Mouse (Mus musculus) spleen, postnatal 0 days (tissue): Measurements from ENCODE around the gene Sh3gl1. TPM values are rescaled to one million over a fixed set of nuclear protein-coding genes. Genes with fewer than 3 reads are reported as not detected.

Source experiments
- polyA plus RNA-seq: library from polyadenylated mRNA; unstranded; fragments of >200 nt; fragmentation: Nextera tagmentation; extraction: Ambion mirVana; gene quantifications from 2 replicates; pipeline ENCODE4 v1.2.1, GENCODE M21; 2015

Gene Sh3gl1
- polyA plus RNA-seq: 44.3 and 51.0 TPM in 2 replicates

GRCm38 (mm10) chr17:56036176-56036900, at the start of gene Sh3gl1:
Gene Sh3gl1, minus strand, starts transcription at chr17:56036635.

GRCm38 (mm10) chr17:56078880-56079795, 42.7 kb upstream of the Sh3gl1 start, which contains the start of gene Hdgfl2:
Gene Hdgfl2, plus strand, starts transcription at chr17:56079634.

GRCm38 (mm10) chr17:56074827-56075208, 38.4 kb upstream of the Sh3gl1 start, which contains the start of gene Ubxn6:
Gene Ubxn6, minus strand, starts transcription at chr17:56075028.

GRCm38 (mm10) chr17:56040030-56040856, 3.8 kb upstream of the Sh3gl1 start, which contains the start of gene Chaf1a:
Gene Chaf1a, plus strand, starts transcription at chr17:56040439.

GRCm38 (mm10) chr17:56005415-56006061, 30.9 kb downstream of the Sh3gl1 start, which contains the start of the genes Stap2 and Mpnd:
Gene Stap2, minus strand, starts transcription at chr17:56005584.
Gene Mpnd, plus strand, starts transcription at chr17:56005711.

GRCm38 (mm10) chr17:55986030-55986961, 50.1 kb downstream of the Sh3gl1 start, which contains the start of gene Fsd1:
Gene Fsd1, plus strand, starts transcription at chr17:55986509.

GRCm38 (mm10) chr17:55969966-55970891, 66.2 kb downstream of the Sh3gl1 start, which contains the start of gene Shd:
Gene Shd, plus strand, starts transcription at chr17:55970467.

Other genes starting within 250 kb of the Sh3gl1 start
- gene Zfp119a, start 157.7 kb downstream of the Sh3gl1 start, polyA plus RNA-seq: 3.9 and 4.4 TPM in 2 replicates
- 9.3 and 10.6 TPM in 2 replicates for gene Zfp959, start 144.5 kb downstream of the Sh3gl1 start, polyA plus RNA-seq
- gene Zfp119b, start 87.1 kb downstream of the Sh3gl1 start, polyA plus RNA-seq: 3.7 and 4.5 TPM in 2 replicates
- gene Ebi3, start 84.0 kb downstream of the Sh3gl1 start, polyA plus RNA-seq: 19.6 and 28.1 TPM in 2 replicates
- gene Yju2, start 77.5 kb downstream of the Sh3gl1 start, polyA plus RNA-seq: 12.2 and 13.4 TPM in 2 replicates
- gene Shd, start 66.2 kb downstream of the Sh3gl1 start, polyA plus RNA-seq: 2.1 and 2.7 TPM in 2 replicates
- not detected in 2 replicates for gene Fsd1, start 50.1 kb downstream of the Sh3gl1 start, polyA plus RNA-seq
- gene Stap2, start 31.1 kb downstream of the Sh3gl1 start, polyA plus RNA-seq: 4.7 and 7.1 TPM in 2 replicates
- 11.8 and 15.7 TPM in 2 replicates for gene Mpnd, start 30.9 kb downstream of the Sh3gl1 start, polyA plus RNA-seq
- gene Chaf1a, start 3.8 kb upstream of the Sh3gl1 start, polyA plus RNA-seq: 15.4 and 16.3 TPM in 2 replicates
- 15.6 and 17.0 TPM in 2 replicates for gene Ubxn6, start 38.4 kb upstream of the Sh3gl1 start, polyA plus RNA-seq
- gene Hdgfl2, start 43.0 kb upstream of the Sh3gl1 start, polyA plus RNA-seq: 54.4 and 62.0 TPM in 2 replicates
- 0.06 and 0.11 TPM in 2 replicates for gene Plin4, start 73.2 kb upstream of the Sh3gl1 start, polyA plus RNA-seq
- 0.19 and 0.33 TPM in 2 replicates for gene Plin5, start 81.0 kb upstream of the Sh3gl1 start, polyA plus RNA-seq
- 69.0 and 83.3 TPM in 2 replicates for gene Lrg1, start 85.4 kb upstream of the Sh3gl1 start, polyA plus RNA-seq
- 1.6 and 1.8 TPM in 2 replicates for gene Sema6b, start 103.7 kb upstream of the Sh3gl1 start, polyA plus RNA-seq
- gene Tnfaip8l1, start 125.8 kb upstream of the Sh3gl1 start, polyA plus RNA-seq: 6.0 and 8.1 TPM in 2 replicates
- 42.6 and 43.0 TPM in 2 replicates for gene Mydgf, start 147.3 kb upstream of the Sh3gl1 start, polyA plus RNA-seq
- gene Dpp9, start 182.3 kb upstream of the Sh3gl1 start, polyA plus RNA-seq: 12.8 and 13.9 TPM in 2 replicates
- gene Fem1a, start 220.2 kb upstream of the Sh3gl1 start, polyA plus RNA-seq: 6.2 and 6.8 TPM in 2 replicates
- 2.2 and 2.4 TPM in 2 replicates for gene Ticam1, start 240.2 kb upstream of the Sh3gl1 start, polyA plus RNA-seq